Mouse (Mus musculus) inflammation-experienced regulatory T-cells, adult 16 weeks (primary cell): ENCODE data around the gene Gm15293. TPM values are rescaled to one million over a fixed set of nuclear protein-coding genes. Genes with fewer than 3 reads are reported as not detected.

Experiments
- polyA plus RNA-seq: library from polyadenylated mRNA; unstranded; fragments of 100-300 nt; shearing (Covaris generic); gene quantifications from one replicate; pipeline ENCODE4 v1.2.1, GENCODE M21; 2017

The Gm15293 gene
- not detected for polyA plus RNA-seq

GRCm38 (mm10) chr8:21201261-21201660, at the start of gene Gm15293:
Gm15293 (plus strand) TSS chr8:21201561.

GRCm38 (mm10) chr8:21161977-21162376, 39.4 kb upstream of the Gm15293 start, which contains the start of gene Defa22:
Defa22 (plus strand) TSS chr8:21162277.

GRCm38 (mm10) chr8:21191314-21191713, 10.0 kb upstream of the Gm15293 start, which contains the start of gene Defa31:
Defa31 (plus strand) TSS chr8:21191614.

Other genes with a start within 250 kb of the Gm15293 start
- gene Defa21, start 176.0 kb upstream of the Gm15293 start, polyA plus RNA-seq: not detected
- not detected for gene Defa23, start 146.5 kb upstream of the Gm15293 start, polyA plus RNA-seq
- not detected for gene Defa35, start 136.5 kb upstream of the Gm15293 start, polyA plus RNA-seq
- gene Defa25, start 117.1 kb upstream of the Gm15293 start, polyA plus RNA-seq: not detected
- gene Gm14851, start 105.5 kb upstream of the Gm15293 start, polyA plus RNA-seq: not detected
- gene Defa30, start 66.9 kb upstream of the Gm15293 start, polyA plus RNA-seq: not detected
- not detected for gene Defa22, start 39.3 kb upstream of the Gm15293 start, polyA plus RNA-seq
- gene Defa31, start 9.9 kb upstream of the Gm15293 start, polyA plus RNA-seq: not detected
- gene Gm15292, start 48.2 kb downstream of the Gm15293 start, polyA plus RNA-seq: not detected
- not detected for gene Defa27, start 114.0 kb downstream of the Gm15293 start, polyA plus RNA-seq
- gene Defa29, start 125.5 kb downstream of the Gm15293 start, polyA plus RNA-seq: not detected
- gene Defa2, start 177.0 kb downstream of the Gm15293 start, polyA plus RNA-seq: not detected
- gene Defa33, start 190.2 kb downstream of the Gm15293 start, polyA plus RNA-seq: not detected
- not detected for gene Defa36, start 225.8 kb downstream of the Gm15293 start, polyA plus RNA-seq